2 mouse cellular contexts compared by ENCODE assay signal in the genomic region with DNA sequence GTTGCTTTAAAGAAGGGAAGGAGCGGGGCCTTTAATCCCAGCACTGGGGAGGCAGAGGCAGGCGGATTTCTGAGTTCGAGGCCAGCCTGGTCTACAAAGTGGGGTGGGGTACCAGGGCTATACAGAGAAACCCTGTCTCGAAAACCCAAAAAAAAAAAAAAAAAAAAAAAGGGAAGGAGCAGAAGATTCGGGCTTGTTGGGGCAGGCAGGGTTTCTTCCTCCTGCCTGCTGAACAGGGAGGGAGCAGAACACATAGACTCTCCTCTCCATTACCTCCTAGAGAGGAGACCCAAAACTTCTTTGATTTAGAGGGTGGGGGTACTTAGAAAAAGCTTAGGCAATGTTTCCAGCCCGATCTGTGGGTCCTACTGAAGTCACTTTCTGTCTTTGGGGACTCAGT.
A peak's percentile ranks its signal among the peaks of the same experiment; 100 is the strongest.
TF ChIP-seq lines count a peak whose summit lies in the region.

No protein-coding gene starts in this region.

TF ChIP-seq in CH12.LX, 34 proteins besides CTCF, POLR2A, EP300 and RAD21:
- TF ChIP-seq ETS1 (conservative IDR thresholded peaks at IDR 0.05; ENCODE audit: low read depth, low read length) (no peak), PAX5 (IDR thresholded peaks at IDR 0.05; ENCODE audit: low read length) (no peak), ZNF384 (IDR thresholded peaks at IDR 0.05; ENCODE audit: low read depth, low read length) (peak; percentile 78), USF2 (conservative IDR thresholded peaks at IDR 0.05; ENCODE audit: low read depth, low read length) (no peak)

TF ChIP-seq in MEL, 35 proteins besides CTCF, POLR2A, EP300 and RAD21:
- no peak for TF ChIP-seq KAT2A (conservative IDR thresholded peaks at IDR 0.05; ENCODE audit: low read depth, low read length)
- TF ChIP-seq MAX (IDR thresholded peaks at IDR 0.05; ENCODE audit: low read length) = no peak
- TF ChIP-seq ZNF384 (IDR thresholded peaks at IDR 0.05; ENCODE audit: low read depth, low read length) = peak; percentile 72
